Mouse (Mus musculus) liver, embryonic 13.5 days (tissue): ENCODE results near the gene Samd11. TPM values are rescaled to one million over a fixed set of nuclear protein-coding genes. Genes with fewer than 3 reads are reported as not detected.

Source experiments
- ATAC-seq: fragments of 200-750 bp; cut with Nextera tagmentation; 2 replicates; pipeline ENCODE4 v1.8.0; 2017; ENCODE audit warnings: low read depth, mild to moderate bottlenecking, moderate number of reproducible peaks, moderate library complexity
- DNase-seq: peaks from one replicate; pipeline ENCODE4 v3.0.0; 2022
- H3K27ac ChIP-seq: fragments of 300-500 bp; sonication (generic); 2 replicates; pipeline ENCODE4 v1.5.1; 2015; ENCODE audit warnings: moderate library complexity, mild to moderate bottlenecking, inconsistent platforms
- H3K27me3 ChIP-seq: fragments of 300-500 bp; sonication (generic); 2 replicates; pipeline ENCODE4 v1.6.1; 2015; ENCODE audit warnings: mild to moderate bottlenecking, inconsistent platforms
- H3K36me3 ChIP-seq: fragments of 300-500 bp; sonication (generic); 2 replicates; pipeline ENCODE4 v1.6.1; 2015; ENCODE audit warnings: mild to moderate bottlenecking, inconsistent platforms
- H3K4me1 ChIP-seq: fragments of 300-500 bp; sonication (generic); replicated peaks from 2 replicates; pipeline ENCODE4 v1.6.1; 2015; ENCODE audit warnings: inconsistent platforms
- H3K4me2 ChIP-seq: fragments of 300-500 bp; sonication (generic); 2 replicates; pipeline ENCODE4 v1.6.1; 2015; ENCODE audit warnings: inconsistent platforms, mild to moderate bottlenecking, moderate library complexity
- H3K4me3 ChIP-seq: fragments of 300-500 bp; sonication (generic); replicated peaks from 2 replicates; pipeline ENCODE4 v1.5.1; 2015; ENCODE audit warnings: mild to moderate bottlenecking, inconsistent platforms
- H3K9ac ChIP-seq: fragments of 300-500 bp; sonication (generic); 2 replicates; pipeline ENCODE4 v1.6.1; 2015; ENCODE audit warnings: mild to moderate bottlenecking, inconsistent platforms
- H3K9me3 ChIP-seq: fragments of 300-500 bp; sonication (generic); replicated peaks from 2 replicates; pipeline ENCODE4 v1.6.1; 2016; ENCODE audit warnings: inconsistent platforms
- WGBS: fragments of 180-500 bp; shearing (Covaris S2); methylation state at CpG from one replicate; pipeline ENCODE4 v1.1.7; 2015; ENCODE audit not compliant: insufficient replicate concordance; 5-methylcytosine and 5-hydroxymethylcytosine counted together
- polyA plus RNA-seq: library from polyadenylated mRNA; unstranded; fragments of >200 nt; fragmentation: Nextera tagmentation; extraction: Ambion mirVana; gene quantifications from 2 replicates; pipeline ENCODE4 v1.2.1, GENCODE M21; 2015

Gene Samd11
- polyA plus RNA-seq, 1 experiment from 2014 or later, result 25.7 TPM

DNA sequence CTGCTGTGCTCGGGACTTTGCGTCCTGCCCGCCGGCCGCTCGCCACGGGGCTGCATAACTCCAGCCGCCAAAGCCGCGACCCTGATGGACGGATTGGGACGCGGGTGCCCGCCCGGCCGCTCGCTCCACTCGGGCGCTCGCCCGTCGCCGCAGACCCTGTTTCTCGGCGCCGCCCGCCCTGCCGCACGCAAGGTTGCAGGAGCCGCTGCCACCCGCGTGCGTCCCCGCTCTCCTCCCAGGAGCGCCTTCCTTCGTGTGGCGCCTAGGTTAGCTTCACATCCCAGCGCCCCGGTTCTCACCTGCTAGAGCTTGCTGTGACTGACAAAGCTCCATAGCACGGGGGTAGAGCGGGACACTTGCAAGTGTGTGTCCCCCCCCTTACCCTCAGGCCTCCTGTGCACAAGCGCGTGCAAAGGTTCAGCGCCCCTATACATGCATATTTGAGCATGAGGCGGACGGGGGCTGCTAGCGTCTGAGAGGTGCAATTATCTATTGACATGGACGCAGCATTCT lies 20.7 kb downstream of the Samd11 start, which contains the start of gene Plekhn1:
Gene Plekhn1 (minus strand): TSS at position 157 of the 513 bp plus-strand sequence.
- DNase-seq, result peak; percentile 60
- H3K27me3 ChIP-seq, result no peaks in the 10 kb centered on the region
- no peaks in the 10 kb centered on the region for H3K9me3 ChIP-seq
- H3K4me1 ChIP-seq, result peaks cover 43% of the 10 kb centered on the region
- peak; percentile 47 for ATAC-seq
- peak within 1 kb of the TSS; percentile 87 for H3K4me3 ChIP-seq
- H3K9ac ChIP-seq, result peak within 1 kb of the TSS; percentile 87
- peak within 1 kb of the TSS; percentile 97 for H3K27ac ChIP-seq
- WGBS, result under 1% methylated on average over 42 of the region's 48 CpGs
- H3K36me3 ChIP-seq, result peaks cover 68% of the 10 kb centered on the region
- H3K4me2 ChIP-seq, result peak within 1 kb of the TSS; percentile 99

DNA sequence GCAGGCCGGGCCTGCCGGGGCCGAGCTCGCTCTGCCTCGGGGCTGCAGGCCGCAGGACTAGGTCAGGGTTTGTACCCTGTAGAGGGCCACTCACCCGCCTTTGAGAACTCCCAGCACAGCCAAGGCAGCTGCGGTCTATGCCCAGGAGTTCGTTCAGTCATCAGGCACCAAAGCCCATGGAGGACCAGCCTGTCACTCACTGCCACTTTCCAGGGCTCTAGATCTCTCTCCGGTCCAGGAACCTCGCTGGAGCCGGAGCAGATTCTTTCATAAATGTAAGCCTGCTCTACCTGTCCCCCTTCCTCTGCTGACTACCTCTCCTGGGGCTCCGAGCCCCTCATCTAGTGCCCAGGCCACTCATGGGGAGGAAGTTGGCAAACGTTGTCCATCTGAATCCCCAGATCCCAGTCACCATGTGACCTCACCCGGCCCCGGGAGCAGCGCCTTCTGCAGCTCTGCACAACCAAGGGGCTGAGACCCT lies 21.4 kb downstream of the Samd11 start:
- H3K4me2 ChIP-seq, result peak overlapping the region; percentile 99
- H3K9ac ChIP-seq, result peak overlapping the region; percentile 87
- DNase-seq (no peak), ATAC-seq (no peak)
- H3K36me3 ChIP-seq, result peaks cover 67% of the 10 kb centered on the region
- no peaks in the 10 kb centered on the region for H3K27me3 ChIP-seq
- H3K4me3 ChIP-seq, result peak overlapping the region; percentile 87
- peaks cover 42% of the 10 kb centered on the region for H3K4me1 ChIP-seq
- 24% methylated on average over 17 of the region's 17 CpGs for WGBS
- no peaks in the 10 kb centered on the region for H3K9me3 ChIP-seq
- peak overlapping the region; percentile 67 for H3K27ac ChIP-seq

DNA sequence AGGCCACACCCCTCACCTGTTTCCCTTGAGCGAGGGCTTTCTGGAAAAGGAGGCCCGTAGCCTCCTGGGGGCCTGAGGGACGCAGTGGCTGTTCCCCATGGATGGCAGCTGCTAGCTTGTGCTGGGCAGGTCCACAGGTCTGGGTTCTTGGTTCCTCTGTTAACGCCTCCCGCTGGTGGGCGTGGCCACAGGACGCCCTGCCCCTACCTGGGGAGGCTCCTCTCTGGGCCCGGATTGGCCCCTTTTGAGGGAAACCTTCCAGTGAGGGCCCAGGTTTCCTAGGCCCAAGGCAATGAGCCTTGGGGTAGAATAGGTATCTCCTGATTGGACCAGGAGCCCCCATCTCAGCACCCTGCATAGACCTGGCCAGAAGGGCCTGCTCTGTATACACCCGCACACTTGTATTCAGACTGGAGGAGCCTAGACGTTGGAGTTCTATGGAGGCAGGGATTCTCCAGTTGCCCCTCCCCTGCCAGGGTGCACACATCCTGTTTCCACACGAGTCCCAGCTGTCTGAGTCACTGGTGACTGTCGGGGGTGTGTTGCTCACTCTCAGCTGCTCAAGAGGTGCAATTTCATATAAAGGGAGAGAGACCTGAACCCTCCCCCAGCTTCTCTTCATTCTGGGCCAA lies 26.9 kb downstream of the Samd11 start:
- H3K27ac ChIP-seq, result no peak overlapping the region

DNA sequence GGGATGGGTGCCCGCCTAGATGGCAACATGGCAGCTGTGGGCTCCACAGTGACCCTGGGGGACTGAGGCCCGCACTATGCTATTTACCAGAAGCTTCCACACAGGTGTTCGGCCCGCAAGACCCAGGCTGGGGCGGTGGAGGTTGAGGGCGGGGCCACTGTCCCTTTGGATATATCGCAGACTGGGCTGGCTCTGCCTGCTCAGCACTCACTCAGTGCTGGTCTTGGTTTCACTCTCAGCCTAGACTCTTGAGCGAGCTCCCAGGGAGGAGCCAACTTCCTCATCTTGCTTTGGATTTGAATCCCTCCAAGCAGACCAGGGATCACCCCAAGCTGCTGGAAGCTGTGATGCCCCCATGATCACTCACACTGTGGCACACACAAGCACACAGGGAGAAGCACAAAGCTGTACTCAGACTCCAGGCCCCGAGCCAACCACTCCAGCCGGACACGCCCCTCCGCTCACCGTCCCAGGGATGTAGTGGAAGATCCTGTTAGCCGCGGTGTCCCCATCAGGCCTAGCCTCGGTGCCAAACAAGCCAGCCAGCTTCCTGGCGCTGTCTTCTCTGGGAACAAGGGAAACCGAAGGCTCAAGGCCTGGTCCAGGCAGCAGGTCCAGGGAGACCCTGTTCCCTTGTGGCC lies 27.6 kb downstream of the Samd11 start:
- H3K27ac ChIP-seq, result no peak overlapping the region

More for the DNA sequence above, 26.9 kb downstream of the Samd11 start:
- 42% methylated on average over 12 of the region's 12 CpGs for WGBS
- H3K9me3 ChIP-seq, result no peaks in the 10 kb centered on the region
- H3K4me1 ChIP-seq, result peaks cover 32% of the 10 kb centered on the region
- peak overlapping the region; percentile 34 for H3K4me2 ChIP-seq
- no peak for DNase-seq
- H3K4me3 ChIP-seq, result no peak overlapping the region
- H3K36me3 ChIP-seq, result peaks cover 44% of the 10 kb centered on the region
- peak; percentile 63 for ATAC-seq
- no peaks in the 10 kb centered on the region for H3K27me3 ChIP-seq
- H3K9ac ChIP-seq, result peak overlapping the region; percentile 23; the same call in 1 of the 2 replicates

DNA sequence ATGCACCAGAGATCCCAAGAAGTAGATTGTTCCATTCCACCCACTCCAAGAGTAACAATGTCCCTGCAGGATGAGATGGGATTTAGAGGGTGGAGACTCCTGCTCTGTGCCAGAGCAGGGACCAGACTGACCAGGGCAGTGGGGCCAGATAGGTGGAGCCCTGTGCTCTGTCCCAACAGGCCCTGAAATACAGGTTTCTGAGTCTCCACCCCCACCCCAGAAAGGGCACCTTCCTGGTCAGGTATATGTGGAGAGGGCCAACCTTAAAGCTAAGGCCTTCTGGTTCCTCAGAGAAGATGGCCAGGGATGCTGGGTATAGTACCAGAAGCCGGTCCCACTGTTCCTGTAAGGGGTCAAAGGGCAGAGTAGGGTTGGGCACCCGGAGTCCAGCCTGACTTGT lies 31.2 kb downstream of the Samd11 start:
- H3K27ac ChIP-seq, result no peak overlapping the region
- 0 out of 2 replicates have a peak, but pooled peaks cover 1% of the 10 kb centered on the region for H3K36me3 ChIP-seq
- DNase-seq (no peak), ATAC-seq (no peak)
- peaks cover 23% of the 10 kb centered on the region for H3K4me1 ChIP-seq
- 69% methylated on average over 2 of the region's 2 CpGs for WGBS
- no peak overlapping the region for H3K4me2 ChIP-seq
- H3K9ac ChIP-seq, result no peak overlapping the region
- no peaks in the 10 kb centered on the region for H3K27me3 ChIP-seq
- no peak overlapping the region for H3K4me3 ChIP-seq
- H3K9me3 ChIP-seq, result no peaks in the 10 kb centered on the region

More for the DNA sequence above, 27.6 kb downstream of the Samd11 start:
- H3K9me3 ChIP-seq, result no peaks in the 10 kb centered on the region
- ATAC-seq, result peak; percentile 15
- H3K27me3 ChIP-seq, result no peaks in the 10 kb centered on the region
- peaks cover 37% of the 10 kb centered on the region for H3K36me3 ChIP-seq
- DNase-seq, result no peak
- WGBS, result 52% methylated on average over 18 of the region's 18 CpGs
- peak overlapping the region; percentile 34 for H3K4me2 ChIP-seq
- no peak overlapping the region for H3K4me3 ChIP-seq
- H3K4me1 ChIP-seq, result peaks cover 26% of the 10 kb centered on the region
- H3K9ac ChIP-seq, result peak overlapping the region; percentile 23; the same call in 1 of the 2 replicates

DNA sequence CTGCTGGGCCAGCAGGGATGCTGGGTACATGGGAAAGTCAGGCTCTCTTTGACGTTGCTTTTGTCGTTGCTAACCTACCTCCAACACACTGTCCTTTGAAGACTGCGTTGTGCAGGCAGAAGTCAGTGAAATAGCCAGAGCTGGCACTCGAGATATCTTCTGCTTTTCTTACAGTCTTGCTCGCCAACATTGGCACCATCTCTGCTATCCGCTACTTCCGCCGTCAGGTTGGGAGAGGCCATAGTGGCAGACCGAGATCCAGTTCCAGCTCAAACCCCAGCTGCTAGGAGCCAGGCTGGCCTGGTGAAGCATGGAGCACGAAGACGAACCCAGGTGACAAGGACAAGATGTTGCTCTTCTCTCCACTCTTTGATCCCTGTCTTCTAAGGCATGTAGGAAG lies 35.5 kb downstream of the Samd11 start:
- WGBS, result 79% methylated on average over 11 of the region's 11 CpGs

DNA sequence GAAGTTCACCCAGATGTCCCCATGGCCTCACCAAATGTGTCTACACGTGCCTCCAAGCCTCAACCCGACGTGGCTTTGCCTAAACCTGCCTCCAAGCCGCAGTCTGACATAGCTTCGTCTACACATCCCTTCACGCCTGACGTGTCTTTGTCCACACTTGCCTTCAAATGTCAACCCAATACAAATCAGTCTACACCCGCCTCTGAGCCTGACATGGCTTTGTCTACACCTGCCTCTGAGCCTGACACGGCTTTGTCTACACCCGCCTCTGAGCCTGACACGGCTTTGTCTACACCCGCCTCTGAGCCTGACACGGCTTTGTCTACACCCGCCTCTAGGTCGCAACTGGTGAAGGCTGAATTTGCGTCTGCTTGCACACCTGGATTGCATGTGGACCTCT lies 37.6 kb downstream of the Samd11 start:
- Histone ChIP-seq H3K4me1 (no peaks in the 10 kb centered on the region), H3K9ac (no peak overlapping the region), H3K27me3 (peaks cover 8% of the 10 kb centered on the region), H3K4me3 (no peak overlapping the region), H3K36me3 (no peaks in the 10 kb centered on the region), H3K9me3 (no peaks in the 10 kb centered on the region), H3K4me2 (no peak overlapping the region), H3K27ac (no peak overlapping the region)
- ATAC-seq (no peak), DNase-seq (no peak)
- WGBS, result 77% methylated on average over 16 of the region's 16 CpGs

More for the DNA sequence above, 35.5 kb downstream of the Samd11 start:
- DNase-seq (no peak), ATAC-seq (no peak)
- H3K36me3 ChIP-seq, result no peaks in the 10 kb centered on the region
- H3K9me3 ChIP-seq, result no peaks in the 10 kb centered on the region
- H3K4me1 ChIP-seq, result no peaks in the 10 kb centered on the region
- peaks cover 8% of the 10 kb centered on the region for H3K27me3 ChIP-seq
- no peak overlapping the region for H3K27ac ChIP-seq
- H3K9ac ChIP-seq, result no peak overlapping the region
- H3K4me3 ChIP-seq, result no peak overlapping the region
- H3K4me2 ChIP-seq, result no peak overlapping the region

DNA sequence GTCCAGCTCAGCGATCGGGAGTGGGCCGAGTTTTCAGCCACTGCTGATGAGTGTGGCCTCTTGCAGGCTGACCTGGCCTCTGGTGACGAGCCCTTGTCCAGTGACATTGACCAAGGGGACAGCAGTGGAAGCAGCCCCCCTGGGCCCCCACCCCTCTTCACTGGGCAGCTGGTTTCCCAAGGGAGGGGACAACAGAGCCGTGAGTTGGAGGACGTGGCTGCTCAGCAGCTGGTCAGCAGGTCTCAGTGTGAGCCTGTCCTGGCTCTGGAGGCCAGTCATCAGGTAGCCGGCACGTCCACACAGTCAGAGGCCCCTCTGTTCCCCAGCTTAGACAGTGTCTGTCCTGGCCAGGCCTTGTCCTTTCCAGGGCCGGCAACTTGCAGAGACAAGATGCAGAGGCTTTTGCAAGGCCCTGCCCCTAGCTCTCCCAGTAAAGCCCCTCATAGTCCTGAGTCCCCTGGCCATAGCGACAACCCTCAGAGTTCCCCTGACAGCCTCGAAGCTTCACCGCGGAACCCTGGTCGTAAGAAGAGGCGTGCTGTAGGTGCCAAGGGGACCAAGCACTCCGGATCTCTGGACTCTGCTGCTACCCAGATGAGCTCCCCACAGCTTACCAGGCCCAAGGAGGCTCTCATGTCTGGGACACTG lies 38.3 kb downstream of the Samd11 start:
- H3K9ac ChIP-seq, result no peak overlapping the region
- H3K27ac ChIP-seq, result no peak overlapping the region
- no peak overlapping the region for H3K4me3 ChIP-seq
- H3K36me3 ChIP-seq, result no peaks in the 10 kb centered on the region
- H3K9me3 ChIP-seq, result no peaks in the 10 kb centered on the region
- H3K4me1 ChIP-seq, result no peaks in the 10 kb centered on the region
- no peak overlapping the region for H3K4me2 ChIP-seq
- ATAC-seq (no peak), DNase-seq (no peak)
- peaks cover 8% of the 10 kb centered on the region for H3K27me3 ChIP-seq
- WGBS, result 84% methylated on average over 16 of the region's 16 CpGs

DNA sequence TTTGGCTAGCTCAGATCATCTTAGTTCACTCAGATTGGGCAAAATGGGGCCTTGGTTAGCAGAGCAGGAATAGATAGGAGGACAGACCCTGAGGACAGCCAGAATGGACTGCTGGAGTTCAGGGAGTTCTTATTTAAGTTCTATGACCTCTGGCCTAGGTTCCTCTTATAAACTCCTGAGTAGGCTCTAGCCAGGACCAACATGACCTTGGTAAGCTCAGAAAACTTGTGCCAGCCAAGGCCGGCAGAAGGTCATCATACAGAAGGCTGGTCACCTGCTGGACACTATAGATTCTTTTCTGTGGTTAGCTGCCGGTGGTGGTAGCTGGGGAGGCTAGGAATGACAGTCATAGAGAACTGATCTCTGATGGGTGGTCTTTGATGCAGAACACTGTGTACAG lies 39.3 kb downstream of the Samd11 start:
- no peak for ATAC-seq
- no peak overlapping the region for H3K9ac ChIP-seq
- peaks cover 8% of the 10 kb centered on the region for H3K27me3 ChIP-seq
- H3K9me3 ChIP-seq, result no peaks in the 10 kb centered on the region
- WGBS, result 65% methylated on average over 2 of the region's 2 CpGs
- no peak for DNase-seq
- no peak overlapping the region for H3K4me2 ChIP-seq
- no peak overlapping the region for H3K4me3 ChIP-seq
- no peak overlapping the region for H3K27ac ChIP-seq
- H3K36me3 ChIP-seq, result no peaks in the 10 kb centered on the region
- H3K4me1 ChIP-seq, result no peaks in the 10 kb centered on the region

DNA sequence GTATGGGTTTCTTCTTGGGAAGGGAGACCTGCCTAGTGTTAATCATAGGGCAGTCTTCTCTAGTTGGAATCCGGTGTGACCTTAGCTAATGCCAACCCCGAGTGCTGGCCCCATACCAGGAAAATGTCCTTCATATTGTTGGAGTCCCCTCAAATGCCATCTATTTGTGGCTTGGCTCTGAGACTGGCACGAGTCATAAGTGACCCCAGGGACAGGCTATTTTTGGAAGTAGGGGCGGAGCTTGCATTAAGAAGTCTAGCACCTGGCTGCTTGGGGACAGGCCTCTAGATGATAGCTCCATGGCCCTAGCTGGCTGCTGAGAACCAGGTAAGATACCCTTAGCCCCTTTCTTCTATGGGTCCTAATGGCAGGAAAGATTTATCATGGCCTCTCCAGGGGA lies 39.8 kb downstream of the Samd11 start, which contains the start of gene Perm1:
Gene Perm1 (plus strand): TSS at position 220 of the 400 bp plus-strand sequence.
- ATAC-seq (no peak), DNase-seq (no peak)
- H3K27me3 ChIP-seq, result peaks cover 8% of the 10 kb centered on the region
- no peaks in the 10 kb centered on the region for H3K36me3 ChIP-seq
- no peak within 1 kb of the TSS for H3K9ac ChIP-seq
- no peaks in the 10 kb centered on the region for H3K4me1 ChIP-seq
- no peaks in the 10 kb centered on the region for H3K9me3 ChIP-seq
- H3K4me3 ChIP-seq, result no peak within 1 kb of the TSS
- H3K27ac ChIP-seq, result no peak within 1 kb of the TSS
- WGBS, result 65% methylated on average over 4 of the region's 4 CpGs
- no peak within 1 kb of the TSS for H3K4me2 ChIP-seq

DNA sequence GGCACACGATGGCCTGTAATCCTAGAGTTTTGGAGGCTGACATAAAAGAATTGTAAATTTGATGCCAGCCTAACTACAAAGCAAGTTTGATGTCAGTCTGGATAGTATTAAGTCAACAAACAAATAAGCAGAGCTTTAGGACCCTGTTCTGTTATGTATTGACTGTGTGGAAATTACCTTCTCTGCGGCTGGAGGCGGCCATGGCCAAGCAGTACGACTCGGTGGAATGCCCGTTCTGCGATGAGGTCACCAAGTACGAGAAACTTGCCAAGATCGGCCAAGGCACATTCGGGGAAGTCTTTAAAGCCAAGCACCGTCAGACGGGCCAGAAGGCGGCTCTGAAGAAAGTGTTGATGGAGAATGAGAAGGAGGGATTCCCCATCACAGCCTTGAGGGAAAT lies 42.3 kb downstream of the Samd11 start:
- H3K36me3 ChIP-seq, result no peaks in the 10 kb centered on the region
- no peak overlapping the region for H3K9ac ChIP-seq
- WGBS, result 83% methylated on average over 13 of the region's 13 CpGs
- H3K27ac ChIP-seq, result no peak overlapping the region
- H3K4me1 ChIP-seq, result no peaks in the 10 kb centered on the region
- DNase-seq, result no peak
- no peak overlapping the region for H3K4me2 ChIP-seq
- H3K27me3 ChIP-seq, result peaks cover 5% of the 10 kb centered on the region
- H3K9me3 ChIP-seq, result no peaks in the 10 kb centered on the region
- no peak overlapping the region for H3K4me3 ChIP-seq
- no peak for ATAC-seq
